Mouse (Mus musculus) embryonic facial prominence, embryonic 12.5 days (tissue): Measurements from ENCODE around the gene Ints11. TPM values are rescaled to one million over a fixed set of nuclear protein-coding genes. Genes with fewer than 3 reads are reported as not detected.
A peak's percentile ranks its signal among the peaks of the same experiment; 100 is the strongest.

Source experiments
- ATAC-seq: fragments of 200-750 bp; cut with Nextera tagmentation; 2 replicates; pipeline ENCODE4 v1.8.0; 2017; ENCODE audit not compliant: insufficient number of reproducible peaks, insufficient read depth, low FRiP score, low TSS enrichment
- H3K27ac ChIP-seq: fragments of 300-500 bp; sonication (generic); 2 replicates; pipeline ENCODE4 v1.5.1; 2016; ENCODE audit warnings: mild to moderate bottlenecking
- H3K27me3 ChIP-seq: fragments of 300-500 bp; sonication (generic); 2 replicates; pipeline ENCODE4 v1.6.1; 2016; ENCODE audit warnings: mild to moderate bottlenecking, moderate library complexity
- H3K36me3 ChIP-seq: fragments of 300-500 bp; sonication (generic); 2 replicates; pipeline ENCODE4 v1.6.1; 2016; ENCODE audit warnings: mild to moderate bottlenecking
- H3K4me1 ChIP-seq: fragments of 300-500 bp; sonication (generic); 2 replicates; pipeline ENCODE4 v1.6.1; 2016
- H3K4me2 ChIP-seq: fragments of 300-500 bp; sonication (generic); replicated peaks from 2 replicates; pipeline ENCODE4 v1.6.1; 2016; ENCODE audit warnings: mild to moderate bottlenecking, moderate library complexity
- H3K4me3 ChIP-seq: fragments of 300-500 bp; sonication (generic); 2 replicates; pipeline ENCODE4 v1.5.1; 2016; ENCODE audit warnings: mild to moderate bottlenecking
- H3K9ac ChIP-seq: fragments of 300-500 bp; sonication (generic); 2 replicates; pipeline ENCODE4 v1.6.1; 2016; ENCODE audit warnings: mild to moderate bottlenecking, moderate library complexity
- H3K9me3 ChIP-seq: fragments of 300-500 bp; sonication (generic); 2 replicates; pipeline ENCODE4 v1.6.1; 2016; ENCODE audit warnings: mild to moderate bottlenecking, moderate library complexity
- WGBS: fragments of 180-500 bp; shearing (Covaris S2); methylation state at CpG from one replicate; pipeline ENCODE4 v1.1.7; 2016; 5-methylcytosine and 5-hydroxymethylcytosine counted together
- polyA plus RNA-seq: library from polyadenylated mRNA; unstranded; fragments of >200 nt; fragmentation: Nextera tagmentation; extraction: Ambion mirVana; gene quantifications from 2 replicates; pipeline ENCODE4 v1.2.1, GENCODE M21; 2016

The Ints11 gene
- polyA plus RNA-seq, 1 experiment from 2014 or later, result 83.7 TPM

- H3K9me3 ChIP-seq, result no peaks in the 10 kb centered on the region
- H3K27ac ChIP-seq, result no peak overlapping the region
- H3K4me2 ChIP-seq, result no peak overlapping the region
- H3K4me3 ChIP-seq, result no peak overlapping the region
- H3K4me1 ChIP-seq, result peaks cover 24% of the 10 kb centered on the region
- ATAC-seq, result no peak
- H3K36me3 ChIP-seq, result peaks cover 4% of the 10 kb centered on the region; the same call in 1 of the 2 replicates
- H3K9ac ChIP-seq, result no peak overlapping the region
- WGBS, result 86% methylated on average over 2 of the region's 2 CpGs
- no peaks in the 10 kb centered on the region for H3K27me3 ChIP-seq
Measured at GRCm38 (mm10) chr4:155849391-155849790, 20.0 kb upstream of the Ints11 start.

GRCm38 (mm10) chr4:155849792-155850451 is 19.4 kb upstream of the Ints11 start:
- Histone ChIP-seq H3K27me3 (no peaks in the 10 kb centered on the region), H3K4me2 (no peak overlapping the region), H3K4me1 (peaks cover 24% of the 10 kb centered on the region), H3K4me3 (no peak overlapping the region), H3K9ac (no peak overlapping the region), H3K36me3 (peaks cover 10% of the 10 kb centered on the region), H3K9me3 (no peaks in the 10 kb centered on the region), H3K27ac (no peak overlapping the region)
- ATAC-seq, result no peak
- WGBS, result 90% methylated on average over 3 of the region's 3 CpGs

DNA sequence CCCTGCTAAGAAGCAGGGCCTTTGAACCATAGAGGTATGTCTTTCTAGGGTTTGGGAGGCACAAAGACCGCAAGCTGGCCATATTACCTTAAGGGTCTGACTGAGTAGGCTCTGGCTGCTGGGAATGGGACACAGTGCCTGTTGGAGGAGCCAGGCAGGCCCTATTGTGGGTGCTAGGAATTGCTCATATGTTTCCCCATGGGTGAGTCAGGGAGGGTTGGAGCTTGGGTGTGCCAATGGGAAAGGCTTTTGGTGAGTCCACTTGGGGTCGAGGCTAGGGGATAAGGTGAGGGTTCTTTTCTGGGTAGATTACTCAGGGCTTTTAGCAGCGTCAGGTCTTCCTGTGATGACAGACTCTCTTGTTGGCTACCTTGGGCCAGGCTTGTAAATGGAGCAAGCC is 18.0 kb upstream of the Ints11 start:
- no peak overlapping the region for H3K4me3 ChIP-seq
- H3K36me3 ChIP-seq, result peaks cover 24% of the 10 kb centered on the region
- no peak overlapping the region for H3K9ac ChIP-seq
- no peak overlapping the region for H3K4me2 ChIP-seq
- no peaks in the 10 kb centered on the region for H3K27me3 ChIP-seq
- 85% methylated on average over 3 of the region's 3 CpGs for WGBS
- peaks cover 24% of the 10 kb centered on the region for H3K4me1 ChIP-seq
- no peaks in the 10 kb centered on the region for H3K9me3 ChIP-seq
- H3K27ac ChIP-seq, result no peak overlapping the region
- no peak for ATAC-seq

GRCm38 (mm10) chr4:155851951-155852411 is 17.4 kb upstream of the Ints11 start:
- H3K9ac ChIP-seq, result no peak overlapping the region
- no peaks in the 10 kb centered on the region for H3K27me3 ChIP-seq
- no peak for ATAC-seq
- no peak overlapping the region for H3K4me2 ChIP-seq
- no peak overlapping the region for H3K27ac ChIP-seq
- H3K36me3 ChIP-seq, result peaks cover 30% of the 10 kb centered on the region
- 74% methylated on average over 2 of the region's 2 CpGs for WGBS
- H3K4me1 ChIP-seq, result peaks cover 20% of the 10 kb centered on the region
- H3K9me3 ChIP-seq, result no peaks in the 10 kb centered on the region
- no peak overlapping the region for H3K4me3 ChIP-seq

DNA sequence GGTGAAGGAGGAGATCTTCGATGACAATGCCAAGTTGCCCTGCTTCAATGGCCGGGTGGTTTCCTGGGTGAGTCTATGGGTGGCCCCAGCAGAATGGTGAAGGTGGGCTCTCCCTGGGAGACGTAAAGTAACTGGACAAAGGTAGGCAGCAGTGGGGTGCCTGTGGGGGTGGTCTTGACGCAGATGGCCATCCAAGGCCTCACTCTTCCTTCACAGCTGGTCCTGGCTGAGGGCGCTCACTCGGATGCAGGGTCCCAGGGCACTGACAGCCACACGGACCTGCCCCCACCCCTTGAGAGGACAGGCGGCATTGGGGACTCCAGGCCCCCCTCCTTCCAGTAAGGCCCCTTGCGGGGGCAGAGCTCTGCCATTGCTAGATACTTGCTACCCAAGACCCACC is 15.9 kb upstream of the Ints11 start:
- WGBS, result 87% methylated on average over 9 of the region's 9 CpGs
- H3K27ac ChIP-seq, result no peak overlapping the region
- H3K4me3 ChIP-seq, result no peak overlapping the region
- H3K27me3 ChIP-seq, result no peaks in the 10 kb centered on the region
- H3K9ac ChIP-seq, result no peak overlapping the region
- no peak for ATAC-seq
- peaks cover 14% of the 10 kb centered on the region for H3K4me1 ChIP-seq
- H3K4me2 ChIP-seq, result no peak overlapping the region
- no peaks in the 10 kb centered on the region for H3K9me3 ChIP-seq
- peaks cover 40% of the 10 kb centered on the region for H3K36me3 ChIP-seq

DNA sequence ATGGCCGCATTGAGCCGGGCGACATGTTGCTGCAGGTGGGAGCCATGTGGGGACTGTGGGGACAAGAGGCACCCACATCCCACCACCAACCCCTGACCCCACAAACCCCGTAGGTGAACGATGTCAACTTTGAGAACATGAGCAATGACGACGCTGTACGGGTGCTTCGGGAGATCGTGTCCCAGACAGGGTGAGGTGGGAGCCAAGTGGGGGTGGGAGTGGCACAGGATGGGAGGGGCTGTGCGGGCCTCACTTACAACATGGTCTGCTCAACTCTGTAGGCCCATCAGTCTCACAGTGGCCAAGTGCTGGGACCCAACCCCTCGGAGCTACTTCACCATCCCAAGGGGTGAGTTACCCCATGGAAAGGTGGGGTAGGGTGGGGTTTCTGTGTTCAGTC is 14.4 kb upstream of the Ints11 start:
- Histone ChIP-seq H3K4me3 (no peak overlapping the region), H3K9me3 (no peaks in the 10 kb centered on the region), H3K36me3 (peaks cover 45% of the 10 kb centered on the region), H3K4me2 (no peak overlapping the region), H3K27me3 (no peaks in the 10 kb centered on the region), H3K9ac (no peak overlapping the region), H3K27ac (no peak overlapping the region), H3K4me1 (0 out of 2 replicates have a peak, but pooled peaks cover 4% of the 10 kb centered on the region)
- WGBS, result 93% methylated on average over 12 of the region's 12 CpGs
- no peak for ATAC-seq

DNA sequence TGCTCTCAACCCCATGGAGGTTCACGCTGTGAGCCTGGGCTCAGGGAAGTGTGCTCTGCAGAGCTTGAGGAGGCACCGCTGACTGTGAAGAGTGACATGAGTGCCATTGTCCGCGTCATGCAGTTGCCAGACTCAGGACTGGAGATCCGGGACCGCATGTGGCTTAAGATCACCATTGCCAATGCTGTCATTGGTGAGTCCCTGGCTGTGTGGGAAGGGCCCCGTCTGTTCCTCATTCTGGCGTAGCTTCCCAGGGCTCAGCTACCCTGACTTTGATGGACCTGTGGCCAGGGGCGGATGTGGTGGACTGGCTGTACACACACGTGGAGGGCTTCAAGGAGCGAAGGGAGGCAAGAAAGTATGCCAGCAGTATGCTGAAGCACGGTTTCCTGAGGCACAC is 13.3 kb upstream of the Ints11 start:
- Histone ChIP-seq H3K27me3 (no peaks in the 10 kb centered on the region), H3K4me2 (no peak overlapping the region), H3K4me1 (0 out of 2 replicates have a peak, but pooled peaks cover 4% of the 10 kb centered on the region), H3K9me3 (no peaks in the 10 kb centered on the region), H3K4me3 (no peak overlapping the region), H3K9ac (no peak overlapping the region), H3K36me3 (peaks cover 53% of the 10 kb centered on the region), H3K27ac (no peak overlapping the region)
- WGBS, result 91% methylated on average over 12 of the region's 12 CpGs
- ATAC-seq, result no peak

DNA sequence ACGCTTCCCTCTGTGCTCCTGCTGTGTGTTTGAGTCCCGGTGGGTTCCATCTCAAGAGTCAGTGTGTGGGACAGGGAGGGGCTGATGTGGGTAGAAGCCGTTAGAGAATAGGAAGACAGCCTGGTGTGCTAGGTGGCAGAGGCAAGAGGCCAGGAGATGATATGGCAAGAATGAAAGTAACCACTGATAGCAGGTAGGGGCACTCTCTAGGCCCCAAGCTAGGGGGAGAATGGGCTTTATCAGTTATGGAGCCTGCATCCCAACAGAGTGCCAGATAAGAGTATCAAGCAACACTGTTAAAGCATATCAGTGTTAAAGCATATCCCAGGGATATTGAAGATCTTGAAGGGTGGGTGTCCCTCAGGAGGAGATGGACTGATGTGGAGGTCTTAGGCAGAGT is 12.5 kb upstream of the Ints11 start:
- Histone ChIP-seq H3K36me3 (peaks cover 59% of the 10 kb centered on the region), H3K4me2 (no peak overlapping the region)
- WGBS, result 86% methylated on average over 3 of the region's 3 CpGs

DNA sequence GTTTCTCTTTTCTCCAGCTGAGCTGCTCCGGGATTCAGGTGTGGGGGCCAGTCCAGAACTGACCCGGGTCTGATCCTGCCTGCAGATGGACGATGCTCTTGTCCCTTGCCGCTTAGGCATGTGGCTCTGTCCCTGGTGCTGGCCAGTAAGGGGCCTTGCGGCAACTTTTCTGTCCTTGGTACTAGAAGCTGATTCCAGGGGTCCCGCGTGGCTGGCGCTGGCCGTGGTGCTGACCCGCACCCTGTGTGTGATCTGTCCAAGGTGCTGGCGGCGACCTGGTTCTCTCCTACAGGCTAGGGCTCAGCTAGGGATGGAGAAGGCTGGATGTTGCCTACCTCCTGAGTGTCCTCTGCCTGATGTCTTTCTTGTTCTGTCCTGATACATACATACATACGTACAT is 10.0 kb upstream of the Ints11 start:
- no peaks in the 10 kb centered on the region for H3K4me1 ChIP-seq
- H3K4me2 ChIP-seq, result no peak overlapping the region
- H3K27ac ChIP-seq, result no peak overlapping the region
- 11% methylated on average over 13 of the region's 13 CpGs for WGBS
- H3K9me3 ChIP-seq, result no peaks in the 10 kb centered on the region
- H3K36me3 ChIP-seq, result peaks cover 55% of the 10 kb centered on the region
- no peak overlapping the region for H3K4me3 ChIP-seq
- no peak for ATAC-seq
- no peak overlapping the region for H3K9ac ChIP-seq
- no peaks in the 10 kb centered on the region for H3K27me3 ChIP-seq

More for the DNA sequence above, 12.5 kb upstream of the Ints11 start:
- Histone ChIP-seq H3K9ac (no peak overlapping the region), H3K4me1 (0 out of 2 replicates have a peak, but pooled peaks cover under 1% of the 10 kb centered on the region), H3K27ac (no peak overlapping the region), H3K9me3 (no peaks in the 10 kb centered on the region), H3K27me3 (no peaks in the 10 kb centered on the region), H3K4me3 (no peak overlapping the region)
- ATAC-seq, result no peak

DNA sequence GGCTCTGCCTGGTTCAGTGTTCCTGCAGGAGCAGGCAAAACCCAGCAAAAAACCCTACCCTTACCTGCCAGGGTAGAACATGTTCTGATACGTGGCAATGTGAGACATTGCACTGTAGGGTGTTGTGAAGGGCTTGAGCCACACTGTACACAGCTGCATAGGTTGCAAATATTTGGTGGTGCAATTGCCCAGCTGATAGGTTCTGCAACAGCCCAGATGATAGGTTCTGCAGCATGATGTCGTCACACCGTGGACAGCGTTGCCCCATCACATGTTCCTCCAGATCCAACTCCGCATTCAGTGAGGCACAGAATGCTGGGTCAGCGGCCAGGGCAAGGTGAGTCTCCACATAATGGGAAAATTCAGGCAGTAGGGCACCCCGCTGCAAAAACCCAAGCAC is 7.6 kb upstream of the Ints11 start:
- no peaks in the 10 kb centered on the region for H3K4me1 ChIP-seq
- no peak overlapping the region for H3K4me2 ChIP-seq
- no peak for ATAC-seq
- no peaks in the 10 kb centered on the region for H3K27me3 ChIP-seq
- no peak overlapping the region for H3K9ac ChIP-seq
- H3K36me3 ChIP-seq, result peaks cover 47% of the 10 kb centered on the region
- no peaks in the 10 kb centered on the region for H3K9me3 ChIP-seq
- WGBS, result 84% methylated on average over 7 of the region's 7 CpGs
- no peak overlapping the region for H3K27ac ChIP-seq
- H3K4me3 ChIP-seq, result no peak overlapping the region

GRCm38 (mm10) chr4:155863001-155863400 is 6.3 kb upstream of the Ints11 start, which contains the start of gene Tas1r3:
Tas1r3 (minus strand) TSS chr4:155863362.
- H3K36me3 ChIP-seq, result peaks cover 43% of the 10 kb centered on the region
- WGBS, result 79% methylated on average over 5 of the region's 5 CpGs

DNA sequence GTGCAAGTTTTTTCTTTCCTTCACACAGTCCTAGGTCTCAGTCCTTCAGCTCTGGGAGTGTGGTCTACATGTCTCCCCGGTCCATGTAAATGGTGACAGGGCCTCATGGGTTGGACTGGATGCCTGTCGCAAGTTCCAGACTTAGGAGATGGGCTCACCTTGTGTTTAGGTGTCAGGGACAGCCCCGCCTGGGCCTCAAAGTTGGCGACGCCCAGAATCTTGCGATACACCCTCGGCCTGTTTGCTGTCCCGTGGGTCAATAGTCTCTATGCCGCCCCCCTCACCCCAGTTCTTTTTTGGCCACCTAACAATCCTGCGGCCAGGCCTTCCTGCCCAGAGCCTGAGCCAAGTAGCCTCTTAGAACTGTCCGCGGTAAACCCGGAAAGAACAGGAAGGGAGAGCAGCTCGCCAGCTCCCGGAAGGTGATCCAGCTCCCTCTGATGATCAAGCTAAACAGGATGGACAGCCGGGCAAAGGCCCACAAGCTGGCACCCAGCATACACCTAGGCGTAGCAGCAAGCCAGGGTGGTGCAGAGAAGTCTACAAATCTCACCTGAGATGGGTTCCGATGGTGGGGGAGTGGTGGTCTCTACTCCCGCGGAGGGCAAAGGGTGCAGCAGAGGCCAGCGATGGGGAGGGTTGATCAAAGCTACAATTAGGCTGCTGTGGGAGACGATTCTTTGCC is 590 bp upstream of the Ints11 start:
- ATAC-seq, result peak; percentile 18
- Histone ChIP-seq H3K36me3 (peaks cover 35% of the 10 kb centered on the region), H3K9me3 (no peaks in the 10 kb centered on the region), H3K4me3 (peak overlapping the region; percentile 76), H3K9ac (peak overlapping the region; percentile 81), H3K4me2 (peak overlapping the region; percentile 95), H3K4me1 (peaks cover 16% of the 10 kb centered on the region), H3K27ac (no peak overlapping the region), H3K27me3 (no peaks in the 10 kb centered on the region)
- 11% methylated on average over 22 of the region's 22 CpGs for WGBS

More at GRCm38 (mm10) chr4:155863001-155863400, 6.3 kb upstream of the Ints11 start, which contains the start of gene Tas1r3:
- Histone ChIP-seq H3K9ac (no peak within 1 kb of the TSS), H3K9me3 (no peaks in the 10 kb centered on the region), H3K27ac (no peak within 1 kb of the TSS), H3K4me3 (no peak within 1 kb of the TSS), H3K4me1 (no peaks in the 10 kb centered on the region), H3K27me3 (no peaks in the 10 kb centered on the region), H3K4me2 (no peak within 1 kb of the TSS)
- no peak for ATAC-seq
